Mouse (Mus musculus) lung, adult 2 months (tissue): Measurements from ENCODE around the gene Samsn1.

Experiments used
- CTCF ChIP-seq: fragments of 200-500 bp; IDR thresholded peaks from 2 replicates; pipeline ENCODE4 v1.5.1; 2011; ENCODE audit warnings: mild to moderate bottlenecking, low read length, control low read depth; ENCODE audit not compliant: insufficient read depth
- POLR2A ChIP-seq: fragments of 200-500 bp; IDR thresholded peaks from 2 replicates; pipeline ENCODE4 v1.6.1; 2011; ENCODE audit warnings: low read depth, mild to moderate bottlenecking, control low read depth, low read length, borderline replicate concordance; ENCODE audit errors: extremely low read depth

DNA sequence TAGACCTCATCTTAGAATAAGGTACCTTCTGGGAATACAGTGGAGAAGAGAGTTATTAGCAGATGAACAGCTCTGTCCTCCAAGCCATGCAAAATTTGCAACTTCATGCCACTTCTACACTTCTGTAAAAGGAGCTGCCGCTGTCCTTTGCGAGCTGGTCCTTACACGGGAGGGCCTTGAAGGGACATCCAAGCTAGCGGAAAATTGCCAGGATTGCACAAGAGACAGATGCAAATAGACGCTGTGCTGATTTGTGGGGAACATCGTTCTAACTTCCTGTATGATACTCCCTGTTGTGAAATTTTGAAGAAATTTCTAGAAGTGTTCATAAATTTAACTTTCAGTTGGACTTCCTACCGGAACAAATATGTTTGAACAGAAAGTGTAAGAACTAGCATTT is 61.0 kb downstream of the Samsn1 start:
- TF ChIP-seq POLR2A (no peak), CTCF (no peak)
